Mouse (Mus musculus) thymus, adult 2 months (tissue): ENCODE measurements around the gene BC030500.

ENCODE experiments used
- CTCF ChIP-seq: fragments of 200-500 bp; IDR thresholded peaks from 2 replicates; pipeline ENCODE4 v1.5.1; 2012; ENCODE audit warnings: mild to moderate bottlenecking, control low read depth, low read length, moderate library complexity, borderline replicate concordance; ENCODE audit not compliant: control insufficient read depth, poor library complexity, insufficient read depth; ENCODE audit errors: extremely low read depth
- POLR2A ChIP-seq: fragments of 200-500 bp; IDR thresholded peaks from 2 replicates; pipeline ENCODE4 v1.6.1; 2012; ENCODE audit warnings: mild to moderate bottlenecking, low read length, control low read depth, moderate library complexity; ENCODE audit not compliant: control insufficient read depth, poor library complexity, insufficient read depth; ENCODE audit errors: extremely low read depth

DNA sequence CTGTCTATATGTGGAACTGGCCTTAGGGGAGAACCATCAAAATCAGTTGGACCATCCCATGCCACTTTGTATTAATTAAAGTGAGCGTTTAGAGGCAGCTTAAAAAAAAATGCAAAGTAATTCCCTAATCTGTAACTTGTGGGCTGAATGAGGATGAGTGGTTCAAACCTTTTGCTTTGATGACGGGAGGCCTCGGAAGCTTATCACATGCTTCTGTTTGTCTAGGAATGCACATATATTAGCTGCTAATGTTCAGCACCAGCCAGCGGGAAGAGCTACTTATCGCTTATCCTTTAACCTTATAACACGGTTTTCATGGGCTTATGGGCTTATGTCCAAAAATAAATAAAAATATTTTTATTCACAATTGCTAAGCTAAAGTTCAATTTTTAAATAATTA lies 15.6 kb upstream of the BC030500 start:
- TF ChIP-seq POLR2A (no peak), CTCF (no peak)
